Mouse (Mus musculus): Measurements from ENCODE around the gene Gm17087.

The Gm17087 gene

DNA sequence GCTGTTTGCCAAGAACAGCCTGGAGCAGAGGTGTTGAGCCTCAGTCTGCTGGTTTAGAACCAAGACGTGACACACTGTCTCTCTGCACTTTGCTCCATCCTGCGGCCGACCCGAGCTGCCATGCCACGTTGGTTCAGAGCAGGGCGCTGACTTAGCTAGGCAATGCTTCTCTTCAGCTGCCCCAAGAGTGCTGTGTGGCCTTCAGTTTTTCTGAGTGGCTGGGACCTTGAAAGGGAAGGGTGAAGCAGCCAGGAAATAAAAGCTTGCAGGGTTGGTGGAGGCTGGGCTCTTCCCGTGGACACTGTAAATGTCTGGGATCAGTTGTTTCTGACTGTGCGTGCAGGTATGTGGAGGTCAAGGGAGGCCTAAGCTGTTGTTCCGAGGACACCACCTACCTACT, 20.4 kb downstream of the Gm17087 start:
- DNase-seq (ENCODE audit: low spot score in 2 of 2), result no peak

DNA sequence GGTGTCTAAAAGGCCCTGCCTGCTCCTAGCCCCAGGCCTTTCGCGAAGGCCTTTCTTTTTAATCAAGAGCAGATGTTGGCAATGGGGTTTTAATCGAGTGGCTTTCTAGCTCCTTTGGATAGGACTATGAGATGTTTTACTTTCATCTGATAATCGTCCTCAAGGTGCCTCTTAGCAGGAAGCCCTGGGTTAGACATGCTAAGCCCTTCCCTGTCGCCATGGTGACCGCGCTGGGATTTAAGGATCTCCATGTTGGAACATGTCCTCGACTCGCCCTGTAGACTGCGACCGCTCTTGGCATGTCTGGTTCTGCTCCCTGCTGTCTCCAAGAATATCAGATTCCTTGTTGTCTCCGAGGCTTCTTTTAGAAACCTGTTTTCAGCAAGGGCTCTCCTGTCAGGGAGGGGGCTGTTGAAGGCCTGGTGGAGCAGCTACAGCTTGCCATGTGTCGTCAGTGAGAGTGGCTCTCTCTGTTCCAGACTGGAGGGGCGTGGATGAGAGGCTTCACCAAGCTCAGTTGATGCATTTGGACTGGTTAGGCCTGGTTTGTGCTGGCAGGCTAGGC, 24.7 kb downstream of the Gm17087 start:
- no peak for DNase-seq (ENCODE audit: low spot score in 2 of 2)

DNA sequence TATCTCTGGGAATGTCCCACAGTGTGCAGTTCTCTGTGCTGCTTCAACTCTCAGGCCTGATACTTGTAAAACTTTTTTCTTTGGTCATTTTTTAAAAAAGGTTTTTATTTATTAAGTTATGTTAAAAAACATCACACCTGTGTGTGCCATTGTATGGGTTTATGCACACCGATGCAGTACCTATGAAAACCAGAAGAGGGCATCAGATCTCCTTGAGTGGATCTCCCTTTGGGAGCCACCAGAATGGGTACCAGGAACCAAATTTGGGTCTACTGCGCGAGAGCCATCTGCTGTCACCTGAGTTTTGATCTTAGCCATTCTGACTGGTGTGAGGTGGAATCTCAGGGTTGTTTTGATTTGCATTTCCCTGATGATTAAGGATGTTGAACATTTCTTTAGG, 28.6 kb downstream of the Gm17087 start:
- DNase-seq (ENCODE audit: low spot score in 2 of 2), result no peak

DNA sequence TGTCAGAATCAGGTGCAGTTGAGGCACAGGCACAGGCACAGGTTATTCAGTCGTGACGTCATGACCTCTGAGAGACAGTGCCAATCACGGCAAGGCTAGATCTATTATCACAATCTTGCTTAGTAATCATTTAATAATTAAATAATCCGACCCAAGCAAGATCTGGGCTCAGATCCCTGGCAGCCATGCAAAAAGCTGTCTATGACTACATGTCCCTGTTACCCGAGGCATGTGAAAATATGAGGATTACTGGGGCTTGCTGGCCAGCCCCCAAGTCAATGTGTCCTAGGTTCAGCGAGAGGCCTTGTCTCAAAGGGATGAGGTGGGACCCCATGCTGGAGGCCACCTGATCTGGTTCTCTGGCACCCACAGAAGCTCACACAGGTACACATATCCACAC, 30.2 kb downstream of the Gm17087 start:
- DNase-seq (ENCODE audit: low spot score in 2 of 2), result no peak

DNA sequence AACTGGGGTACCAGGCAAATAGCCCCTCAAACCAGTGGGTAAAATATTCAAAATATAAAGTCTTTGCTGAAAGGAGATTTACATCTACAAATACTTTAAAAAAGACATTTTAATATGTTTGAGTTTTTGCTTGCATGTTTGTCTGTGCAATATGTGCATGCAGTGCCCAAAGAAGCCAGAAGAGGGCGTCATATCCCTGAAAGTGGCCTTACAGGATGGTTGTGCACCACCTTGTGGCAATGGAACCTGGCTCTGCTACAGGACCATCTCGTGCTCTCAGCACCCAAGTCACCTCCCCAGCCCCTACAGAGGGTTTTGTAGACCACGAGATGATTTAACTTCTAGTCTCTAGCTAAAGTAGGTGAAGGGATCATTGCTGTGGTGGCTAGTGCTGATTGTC, 32.9 kb downstream of the Gm17087 start:
- no peak for DNase-seq (ENCODE audit: low spot score in 2 of 2)

DNA sequence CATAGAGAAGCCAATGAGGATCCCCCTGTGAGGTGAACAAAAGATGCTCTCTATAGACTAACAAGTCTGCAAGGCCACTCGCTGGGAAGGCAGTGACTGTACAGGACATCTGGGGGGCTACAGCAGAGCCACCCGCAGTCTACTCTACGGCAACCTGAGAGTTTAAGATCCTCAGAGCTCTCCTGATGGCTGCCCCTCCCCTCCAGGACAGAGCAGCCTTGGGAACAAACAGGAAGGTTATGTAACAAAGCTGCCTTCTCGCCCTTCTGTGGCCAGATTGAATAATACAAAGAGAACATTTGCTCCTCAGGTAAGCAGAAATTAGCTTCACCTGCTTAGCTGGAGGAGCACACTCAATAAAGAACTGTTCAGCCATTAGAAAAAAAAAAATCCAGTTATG, 34.1 kb downstream of the Gm17087 start:
- no peak for DNase-seq (ENCODE audit: low spot score in 2 of 2)

DNA sequence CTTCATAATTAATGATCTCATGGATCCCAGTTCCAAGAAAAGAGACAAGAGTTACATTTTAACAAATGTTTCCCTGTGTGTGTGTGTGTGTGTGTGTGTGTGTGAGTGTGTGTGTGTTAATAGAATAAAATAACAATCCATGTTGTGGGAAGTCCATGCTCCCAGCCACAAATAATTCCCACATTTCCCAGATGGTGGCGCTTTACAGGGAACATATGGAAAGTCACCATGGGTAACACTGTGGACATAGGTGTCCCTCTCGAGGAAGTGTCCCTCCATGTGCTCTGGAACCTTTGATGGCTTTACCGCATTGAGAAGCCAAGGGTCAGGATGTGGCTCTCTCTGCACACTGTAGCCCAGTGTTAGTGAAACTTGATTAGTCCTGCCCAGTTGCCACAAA, 38.1 kb downstream of the Gm17087 start:
- DNase-seq (ENCODE audit: low spot score in 2 of 2), result no peak

DNA sequence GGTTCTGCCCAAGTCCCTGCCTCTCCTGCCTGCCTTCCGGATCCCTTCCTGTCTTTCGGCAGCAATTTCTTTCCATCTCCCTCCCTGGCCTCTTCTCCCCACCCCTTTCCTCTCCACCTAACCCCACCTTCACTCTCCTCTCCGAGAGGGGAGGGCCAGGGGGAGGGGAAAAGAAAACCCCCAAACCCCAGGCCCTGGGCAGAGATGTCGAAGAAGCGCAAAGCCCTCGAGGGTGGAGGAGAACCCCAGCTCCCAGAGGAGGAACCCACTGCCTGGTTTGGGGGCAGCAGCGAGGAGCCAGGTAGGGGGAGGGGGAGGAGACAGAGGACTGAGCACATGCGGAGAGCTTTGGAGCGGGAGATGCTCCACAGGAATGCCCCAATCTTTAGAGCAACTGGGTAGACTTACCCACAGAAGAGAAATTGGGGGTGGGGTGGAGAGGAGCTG, 39.9 kb downstream of the Gm17087 start:
- peak in 1 of 2 experiments; percentile 53 for DNase-seq (ENCODE audit: low spot score in 2 of 2)

DNA sequence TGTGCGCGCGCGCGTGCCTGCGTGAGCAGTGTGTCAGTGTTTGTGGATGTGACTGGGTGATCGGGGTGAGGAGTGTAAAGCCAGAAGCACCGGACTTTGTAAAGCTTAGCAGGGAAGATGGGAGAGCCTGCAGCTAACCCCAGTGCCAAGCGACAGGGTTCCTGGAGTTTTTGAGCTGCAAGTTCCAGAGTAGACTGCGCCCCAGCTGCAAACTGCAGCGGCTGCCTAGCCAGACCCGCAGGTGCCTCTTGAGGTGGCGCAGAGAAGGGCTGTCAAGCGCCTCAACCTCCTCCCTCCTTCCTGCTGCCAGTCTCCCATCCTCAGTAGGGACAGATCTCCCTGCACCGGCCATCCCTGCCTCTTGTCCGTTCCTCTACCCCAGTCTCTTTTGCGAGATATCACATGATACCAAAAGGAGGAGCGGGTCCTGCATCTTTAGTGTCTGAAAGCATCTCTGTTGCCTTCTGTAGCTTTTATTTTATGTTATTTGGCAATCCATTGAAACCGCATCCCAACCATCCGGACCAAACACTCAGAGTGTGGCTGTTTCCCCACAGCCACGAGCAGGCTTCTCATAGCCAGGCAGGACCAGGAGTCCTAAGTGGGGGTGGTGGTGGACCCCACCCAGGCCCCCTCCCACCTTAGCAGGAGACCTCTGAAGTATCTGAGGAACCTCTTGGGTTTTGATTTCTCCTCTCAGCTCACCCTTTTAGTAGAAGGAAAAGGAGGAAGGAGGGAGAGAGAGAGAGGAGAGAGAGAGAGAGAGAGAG, 40.6 kb downstream of the Gm17087 start:
- DNase-seq (ENCODE audit: low spot score in 2 of 2), result no peak

DNA sequence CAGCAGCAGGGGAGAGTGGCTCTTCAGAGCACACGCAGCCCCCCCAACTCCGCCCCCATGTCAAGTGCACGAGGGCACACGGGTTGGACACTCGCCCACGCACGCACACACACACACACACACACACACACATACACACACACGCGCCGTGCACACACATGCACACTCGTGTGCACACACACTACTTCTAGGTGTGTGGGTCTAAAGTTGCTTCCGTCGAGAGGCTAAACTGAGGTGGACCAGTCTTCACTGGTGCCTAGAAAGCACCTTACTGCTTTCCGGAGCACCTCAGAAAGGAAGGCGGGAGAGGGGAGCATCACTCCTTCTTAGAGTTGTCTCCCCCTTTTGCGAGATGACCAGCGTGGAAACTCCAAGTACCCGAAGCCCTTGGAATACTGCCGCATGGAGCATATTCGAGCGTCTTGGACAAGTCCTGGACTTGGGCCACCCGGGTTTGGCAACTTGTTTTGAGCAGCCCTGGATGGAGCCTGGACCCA, 41.5 kb downstream of the Gm17087 start, which contains the start of gene Pde10a:
Gene Pde10a, plus strand, starts transcription at position 148 of the 497 bp plus-strand sequence.
- DNase-seq (ENCODE audit: low spot score in 2 of 2), result no peak

DNA sequence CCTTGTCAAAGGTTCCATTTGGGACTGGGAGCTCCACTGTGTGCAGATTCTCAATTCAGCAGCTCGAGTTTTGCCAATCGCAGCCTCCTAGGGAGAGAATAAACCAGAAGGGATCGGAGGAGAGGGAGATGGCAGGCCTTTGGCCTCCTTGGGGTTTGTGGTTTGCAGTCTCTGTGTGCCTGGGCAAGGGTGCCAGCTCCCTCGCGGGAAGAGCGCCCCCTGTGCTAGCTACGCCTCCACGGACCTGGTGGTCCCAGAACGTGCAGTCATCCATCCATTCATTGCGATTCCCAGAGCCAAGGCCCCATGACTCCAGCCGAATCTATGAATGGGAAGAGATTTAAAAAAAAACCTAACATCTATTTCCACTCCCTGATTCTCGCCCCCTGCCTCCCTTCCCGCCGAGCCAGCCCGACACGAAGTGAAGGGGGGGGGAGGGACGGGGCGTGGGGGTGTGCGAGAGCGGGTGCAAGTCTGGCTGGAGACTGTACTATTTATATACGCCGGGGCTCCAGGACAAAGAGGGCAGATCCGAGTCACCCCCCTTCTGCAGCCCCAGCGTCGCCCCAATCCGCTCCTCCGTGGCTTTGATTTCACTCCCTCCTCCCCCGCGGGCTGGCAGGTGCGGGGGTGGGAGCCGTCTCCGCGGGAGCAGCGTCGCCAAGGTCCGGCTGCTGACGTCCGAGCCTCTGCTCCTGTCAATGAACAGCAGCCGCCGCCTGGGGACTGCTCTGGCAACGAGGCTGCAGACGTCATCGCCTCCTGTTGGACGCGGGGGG, 42.2 kb downstream of the Gm17087 start:
- peak; percentile 91 to 94 for DNase-seq (ENCODE audit: low spot score in 2 of 2)

DNA sequence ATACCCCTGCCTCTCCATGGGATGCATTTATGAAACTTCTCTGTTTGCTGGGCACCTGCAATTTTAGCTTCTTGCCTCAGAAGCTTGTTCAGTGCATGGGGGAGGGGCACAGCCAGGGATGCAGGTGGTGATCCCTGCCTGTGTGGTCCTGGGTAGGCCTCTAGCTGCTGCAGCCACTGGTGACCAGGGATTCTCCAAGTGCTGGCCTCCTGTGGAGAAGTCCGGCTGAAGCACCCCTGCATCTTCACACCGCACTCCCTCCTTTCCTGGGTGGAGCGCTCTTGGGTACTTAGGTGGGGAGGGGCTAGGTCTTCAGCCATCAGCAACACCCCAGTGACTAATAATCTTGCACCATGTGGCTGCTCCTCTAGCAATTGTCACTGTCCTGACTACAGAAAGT, 42.8 kb downstream of the Gm17087 start:
- no peak for DNase-seq (ENCODE audit: low spot score in 2 of 2)

DNA sequence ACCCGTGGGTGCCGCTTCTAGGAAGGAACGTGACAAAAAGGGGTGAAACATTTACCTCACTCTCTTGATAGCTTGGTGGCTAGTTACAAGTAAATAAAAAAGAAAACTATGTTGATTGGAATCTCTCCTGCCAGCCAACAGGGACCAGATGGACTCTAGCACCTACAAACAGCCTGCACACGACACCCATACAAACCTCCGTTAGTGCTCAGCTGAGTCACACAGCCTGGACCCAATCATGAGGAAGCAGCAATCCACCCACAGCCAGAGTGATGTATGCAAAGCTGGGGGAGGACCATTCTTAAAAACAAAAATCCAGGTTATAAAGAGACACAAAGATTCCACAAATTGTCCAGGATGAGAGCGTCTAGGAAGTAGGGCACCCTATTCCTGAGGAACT, 50.7 kb downstream of the Gm17087 start:
- peak; percentile 55 to 79 for DNase-seq (ENCODE audit: low spot score in 2 of 2)
